Mouse (Mus musculus): ENCODE results near the gene Skap1. TPM values are rescaled to one million over a fixed set of nuclear protein-coding genes. Genes with fewer than 3 reads are reported as not detected.

Skap1 gene
- polyA plus RNA-seq, 1 experiment, result 3.3 TPM

DNA sequence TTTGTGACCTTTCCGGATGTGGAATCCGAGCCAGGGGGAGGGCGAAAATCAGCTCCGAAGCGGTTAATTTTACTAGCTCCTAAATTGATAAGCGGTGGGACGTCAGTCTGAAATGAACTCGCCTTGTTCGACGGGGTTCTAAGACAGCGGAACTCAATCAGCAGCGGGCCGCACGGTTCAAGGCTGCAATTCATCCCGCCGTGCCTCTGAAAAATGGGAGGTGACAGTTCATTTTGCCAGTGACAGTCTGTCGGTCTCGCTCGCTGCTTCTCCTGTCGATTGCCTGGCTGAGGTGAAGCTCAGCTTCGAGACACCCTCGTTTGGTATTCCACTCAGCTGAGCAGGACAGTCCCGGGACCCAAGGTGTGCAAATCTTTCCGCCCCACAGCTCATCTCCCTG, 16.5 kb upstream of the Skap1 start:
- WGBS, result 56% methylated on average over 24 of the region's 24 CpGs
- TF ChIP-seq CTCF (conservative IDR thresholded peaks at IDR 0.05; ENCODE audit: insufficient read depth, insufficient read length, low read depth, low read length) (no peak), POLR2A (IDR thresholded peaks at IDR 0.05; ENCODE audit: low read depth, low read length) (no peak)
- Histone ChIP-seq H3K36me3 (ENCODE audit: control insufficient read depth, insufficient read depth, low read length) (no peaks in the 10 kb centered on the region), H3K27me3 (replicated peaks; ENCODE audit: control insufficient read depth, insufficient read depth, low read length) (no peaks in the 10 kb centered on the region), H3K4me1 (ENCODE audit: control insufficient read depth, insufficient read depth, low read length) (no peaks in the 10 kb centered on the region), H3K4me3 (ENCODE audit: insufficient read depth, low read depth, low read length) (no peak overlapping the region), H3K27ac (ENCODE audit: insufficient read depth, low read depth, low read length) (no peak overlapping the region)
- DNase-seq, result no peak

DNA sequence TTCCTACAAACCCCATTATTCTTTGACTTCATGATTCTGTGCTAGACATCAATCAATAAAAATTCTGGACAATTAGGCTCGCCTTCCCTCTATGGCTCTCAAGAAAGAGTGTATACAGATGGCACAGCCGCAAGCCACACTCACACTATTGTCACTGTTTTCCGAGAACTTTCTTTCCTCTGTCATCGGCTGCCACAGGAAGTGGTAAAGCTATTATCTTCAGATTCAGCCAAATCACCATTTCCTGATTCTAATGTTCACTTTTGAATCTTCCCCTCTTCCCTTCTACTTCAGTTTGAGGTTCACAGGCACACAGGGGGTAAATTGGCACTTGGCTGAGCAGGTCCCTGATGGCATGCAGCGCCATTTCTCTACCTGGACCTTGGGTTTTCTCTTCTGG, 9.3 kb upstream of the Skap1 start:
- TF ChIP-seq POLR2A (IDR thresholded peaks at IDR 0.05; ENCODE audit: low read depth, low read length) (no peak), CTCF (conservative IDR thresholded peaks at IDR 0.05; ENCODE audit: insufficient read depth, insufficient read length, low read depth, low read length) (no peak)
- no peaks in the 10 kb centered on the region; the same call in 1 of the 2 replicates for H3K27me3 ChIP-seq (replicated peaks; ENCODE audit: control insufficient read depth, insufficient read depth, low read length)
- no peaks in the 10 kb centered on the region for H3K36me3 ChIP-seq (ENCODE audit: control insufficient read depth, insufficient read depth, low read length)
- H3K4me1 ChIP-seq (ENCODE audit: control insufficient read depth, insufficient read depth, low read length), result no peaks in the 10 kb centered on the region
- no peak for DNase-seq
- no peak overlapping the region for H3K4me3 ChIP-seq (ENCODE audit: insufficient read depth, low read depth, low read length)
- WGBS, result 72% methylated on average over 5 of the region's 5 CpGs
- no peak overlapping the region for H3K27ac ChIP-seq (ENCODE audit: insufficient read depth, low read depth, low read length)

DNA sequence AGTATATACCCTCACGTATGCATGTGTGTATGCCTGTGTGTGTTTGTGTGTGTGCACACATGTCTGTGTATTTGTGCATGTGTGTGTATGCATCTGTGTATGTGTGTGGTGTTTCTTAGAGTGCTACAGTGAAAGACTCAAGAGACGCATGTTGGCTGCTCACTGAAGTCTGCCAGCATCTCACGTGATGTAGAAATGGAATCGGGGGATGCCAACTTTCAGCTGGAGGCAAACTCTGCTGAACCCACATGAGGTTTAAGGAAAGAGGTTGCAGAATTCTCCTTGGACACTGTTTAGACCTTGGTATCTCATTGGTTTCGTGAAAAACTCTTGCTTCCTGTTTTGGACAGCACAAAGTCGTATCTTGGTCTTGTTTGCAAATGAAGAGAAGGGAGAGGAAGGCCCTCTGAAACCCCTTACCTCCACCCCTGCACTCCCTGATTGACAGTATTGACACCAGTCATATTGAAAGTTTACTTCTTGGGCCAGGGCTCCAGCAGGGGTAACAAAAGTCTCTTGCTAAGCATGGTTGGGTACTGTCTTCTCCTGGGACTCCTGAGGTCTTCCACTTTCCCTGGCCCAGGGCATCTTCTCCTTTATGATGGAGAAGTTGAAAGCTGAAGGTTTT, 8.6 kb upstream of the Skap1 start:
- no peaks in the 10 kb centered on the region for H3K36me3 ChIP-seq (ENCODE audit: control insufficient read depth, insufficient read depth, low read length)
- H3K4me3 ChIP-seq (ENCODE audit: insufficient read depth, low read depth, low read length), result no peak overlapping the region
- H3K27ac ChIP-seq (ENCODE audit: insufficient read depth, low read depth, low read length), result no peak overlapping the region
- no peaks in the 10 kb centered on the region; the same call in 1 of the 2 replicates for H3K27me3 ChIP-seq (replicated peaks; ENCODE audit: control insufficient read depth, insufficient read depth, low read length)
- no peaks in the 10 kb centered on the region for H3K4me1 ChIP-seq (ENCODE audit: control insufficient read depth, insufficient read depth, low read length)
- 89% methylated on average over 6 of the region's 6 CpGs for WGBS
- TF ChIP-seq POLR2A (IDR thresholded peaks at IDR 0.05; ENCODE audit: low read depth, low read length) (no peak), CTCF (conservative IDR thresholded peaks at IDR 0.05; ENCODE audit: insufficient read depth, insufficient read length, low read depth, low read length) (no peak)
- DNase-seq, result no peak

DNA sequence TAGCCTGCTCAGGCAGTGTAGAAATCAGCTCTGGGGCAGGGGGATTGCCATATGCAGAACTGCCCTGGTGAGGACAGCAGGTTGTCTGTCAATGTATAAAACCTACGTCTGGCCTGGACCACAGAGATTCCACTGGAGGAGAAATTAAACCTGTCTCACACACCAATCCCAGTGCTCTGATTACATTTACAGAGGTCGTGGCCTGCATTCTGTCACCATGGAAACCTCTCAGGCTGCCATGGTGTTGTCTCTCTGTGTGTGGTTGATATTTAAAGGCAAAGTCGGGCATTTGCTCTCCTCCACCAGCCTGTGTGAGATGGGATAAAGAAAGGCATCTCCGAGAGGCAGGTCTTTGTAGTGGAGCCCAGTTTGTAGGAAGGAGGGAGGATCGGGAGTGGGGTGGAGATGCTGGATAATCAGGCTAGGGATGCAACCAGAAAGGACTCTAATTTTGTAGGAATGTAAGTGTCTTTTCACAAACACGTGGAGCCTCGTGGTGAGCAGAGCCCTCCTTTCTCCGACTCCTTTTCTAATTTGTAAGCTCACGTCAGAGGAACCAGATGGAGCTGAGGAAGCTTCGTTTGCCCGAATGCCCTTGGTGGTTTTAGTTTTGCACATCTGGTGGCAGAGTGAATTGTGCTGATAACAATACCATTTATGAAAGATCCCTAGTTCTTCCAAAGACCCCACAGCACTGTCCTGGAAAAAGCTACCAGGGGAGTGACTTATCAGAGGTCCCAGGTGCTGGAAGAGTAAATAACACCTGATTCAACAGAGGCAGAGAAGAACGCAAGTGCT, 7.7 kb upstream of the Skap1 start:
- Histone ChIP-seq H3K4me1 (ENCODE audit: control insufficient read depth, insufficient read depth, low read length) (no peaks in the 10 kb centered on the region), H3K36me3 (ENCODE audit: control insufficient read depth, insufficient read depth, low read length) (no peaks in the 10 kb centered on the region), H3K27me3 (replicated peaks; ENCODE audit: control insufficient read depth, insufficient read depth, low read length) (no peaks in the 10 kb centered on the region; the same call in 1 of the 2 replicates), H3K27ac (ENCODE audit: insufficient read depth, low read depth, low read length) (no peak overlapping the region), H3K4me3 (ENCODE audit: insufficient read depth, low read depth, low read length) (no peak overlapping the region)
- no peak for TF ChIP-seq CTCF (conservative IDR thresholded peaks at IDR 0.05; ENCODE audit: insufficient read depth, insufficient read length, low read depth, low read length)
- TF ChIP-seq POLR2A (IDR thresholded peaks at IDR 0.05; ENCODE audit: low read depth, low read length), result no peak
- WGBS, result 60% methylated on average over 12 of the region's 12 CpGs
- DNase-seq, result no peak

DNA sequence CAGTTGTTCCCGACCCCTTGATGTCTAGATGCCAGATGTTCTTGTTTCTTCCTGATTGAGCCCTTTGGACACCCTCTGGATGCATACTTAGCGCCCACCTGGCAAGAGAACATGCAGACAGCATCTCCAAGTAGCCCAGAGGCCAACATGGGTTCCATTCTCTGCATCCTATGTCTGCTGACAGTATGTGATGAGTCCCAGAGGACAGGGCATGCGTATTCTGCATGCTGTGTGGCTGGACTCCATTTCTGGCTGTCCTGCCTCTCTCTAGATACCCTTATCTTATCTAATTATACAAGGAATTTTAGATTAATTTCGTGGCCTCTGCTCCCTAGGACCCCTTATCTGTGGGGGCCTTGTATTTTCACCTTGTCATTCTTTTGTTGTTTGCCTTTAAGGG, 2.6 kb upstream of the Skap1 start:
- no peak overlapping the region for H3K4me3 ChIP-seq (ENCODE audit: insufficient read depth, low read depth, low read length)
- H3K4me1 ChIP-seq (ENCODE audit: control insufficient read depth, insufficient read depth, low read length), result no peaks in the 10 kb centered on the region
- TF ChIP-seq POLR2A (IDR thresholded peaks at IDR 0.05; ENCODE audit: low read depth, low read length) (no peak), CTCF (conservative IDR thresholded peaks at IDR 0.05; ENCODE audit: insufficient read depth, insufficient read length, low read depth, low read length) (no peak)
- H3K27ac ChIP-seq (ENCODE audit: insufficient read depth, low read depth, low read length), result no peak overlapping the region
- WGBS, result 75% methylated on average over 4 of the region's 4 CpGs
- H3K27me3 ChIP-seq (replicated peaks; ENCODE audit: control insufficient read depth, insufficient read depth, low read length), result no peaks in the 10 kb centered on the region
- no peaks in the 10 kb centered on the region for H3K36me3 ChIP-seq (ENCODE audit: control insufficient read depth, insufficient read depth, low read length)
- no peak for DNase-seq

DNA sequence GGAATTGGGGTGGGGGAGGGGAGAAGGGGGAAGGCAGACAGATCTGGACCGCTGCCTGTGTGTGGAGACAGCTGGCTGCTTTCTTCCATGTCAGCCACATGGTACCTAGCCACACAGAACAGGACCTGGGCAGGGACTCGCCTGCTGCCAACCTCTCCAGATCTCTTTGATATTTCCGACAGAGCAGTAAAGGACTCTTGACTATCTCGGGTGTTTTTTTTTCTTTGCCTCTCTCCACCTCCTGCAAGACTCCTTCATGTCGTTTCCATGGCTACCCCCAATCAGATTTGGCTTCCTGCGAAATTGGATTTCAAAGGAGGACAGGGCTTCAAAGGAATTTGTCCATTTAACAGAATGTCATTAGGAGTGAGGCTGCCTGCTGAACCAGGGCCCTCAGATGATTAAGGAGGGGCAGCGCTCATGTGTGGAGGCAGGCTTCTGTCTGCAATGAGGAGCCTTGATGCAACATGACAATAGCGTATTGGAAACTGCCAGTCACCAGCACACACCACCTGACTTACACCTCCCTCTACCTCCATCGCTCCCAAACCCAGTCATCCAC, 2.1 kb upstream of the Skap1 start:
- WGBS, result 64% methylated on average over 9 of the region's 9 CpGs
- DNase-seq, result no peak
- Histone ChIP-seq H3K36me3 (ENCODE audit: control insufficient read depth, insufficient read depth, low read length) (no peaks in the 10 kb centered on the region), H3K4me3 (ENCODE audit: insufficient read depth, low read depth, low read length) (no peak overlapping the region), H3K27ac (ENCODE audit: insufficient read depth, low read depth, low read length) (no peak overlapping the region), H3K4me1 (ENCODE audit: control insufficient read depth, insufficient read depth, low read length) (no peaks in the 10 kb centered on the region), H3K27me3 (replicated peaks; ENCODE audit: control insufficient read depth, insufficient read depth, low read length) (no peaks in the 10 kb centered on the region)
- TF ChIP-seq CTCF (conservative IDR thresholded peaks at IDR 0.05; ENCODE audit: insufficient read depth, insufficient read length, low read depth, low read length) (no peak), POLR2A (IDR thresholded peaks at IDR 0.05; ENCODE audit: low read depth, low read length) (no peak)

DNA sequence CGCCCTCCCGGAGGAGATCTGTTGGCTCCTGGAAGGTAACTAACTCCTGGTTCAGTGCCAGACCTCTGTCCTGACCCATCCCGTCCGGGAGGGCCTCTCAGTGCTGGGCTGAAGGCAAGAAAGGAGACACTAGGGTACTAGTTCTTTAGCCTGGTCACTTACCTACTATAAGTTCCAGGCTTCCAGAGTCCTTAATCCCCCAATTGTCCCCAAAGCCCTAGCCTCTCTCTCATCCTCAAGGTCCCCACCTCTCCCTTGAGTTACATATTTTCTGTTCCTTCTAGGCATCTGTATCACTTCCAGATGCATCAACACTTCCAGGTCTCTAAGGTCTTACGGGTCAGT, 295 bp downstream of the Skap1 start:
- no peak overlapping the region for H3K27ac ChIP-seq (ENCODE audit: insufficient read depth, low read depth, low read length)
- no peaks in the 10 kb centered on the region for H3K36me3 ChIP-seq (ENCODE audit: control insufficient read depth, insufficient read depth, low read length)
- DNase-seq, result peak; percentile 5
- no peaks in the 10 kb centered on the region for H3K27me3 ChIP-seq (replicated peaks; ENCODE audit: control insufficient read depth, insufficient read depth, low read length)
- peak overlapping the region; percentile 28; the same call in 1 of the 2 replicates for H3K4me3 ChIP-seq (ENCODE audit: insufficient read depth, low read depth, low read length)
- H3K4me1 ChIP-seq (ENCODE audit: control insufficient read depth, insufficient read depth, low read length), result no peaks in the 10 kb centered on the region
- TF ChIP-seq POLR2A (IDR thresholded peaks at IDR 0.05; ENCODE audit: low read depth, low read length) (no peak), CTCF (conservative IDR thresholded peaks at IDR 0.05; ENCODE audit: insufficient read depth, insufficient read length, low read depth, low read length) (no peak)
- 27% methylated on average over 5 of the region's 5 CpGs for WGBS
